In the genomic region with DNA sequence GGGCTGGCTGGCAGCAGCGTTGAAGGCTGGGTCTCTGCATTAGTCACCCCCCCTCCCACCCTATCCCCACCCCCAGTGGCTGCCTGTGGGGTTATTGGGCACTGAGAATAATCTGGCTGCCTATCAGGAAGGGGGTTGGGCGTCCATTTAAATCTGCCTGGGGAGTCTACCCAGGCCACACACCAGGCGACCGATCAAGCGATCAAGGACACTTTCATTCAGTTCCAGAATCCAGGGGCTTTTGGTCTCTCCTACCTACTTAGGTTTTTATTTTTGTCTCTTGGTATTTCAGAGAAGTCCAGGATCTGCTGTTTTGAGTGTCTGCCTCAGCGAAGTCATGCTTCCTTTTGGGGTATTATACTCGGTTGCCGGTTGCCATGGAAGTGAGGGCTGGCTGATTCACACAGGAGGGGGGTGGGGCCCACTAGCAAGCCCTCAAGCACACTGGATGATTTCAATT, we compare ENCODE assay signal across 8 mouse cellular contexts. TPM values are rescaled to one million over a fixed set of nuclear protein-coding genes. Genes with fewer than 3 reads are reported as not detected.
A peak's percentile ranks its signal among the peaks of the same experiment; 100 is the strongest.
DNase-seq lines count a peak whose midpoint lies in the region; ATAC-seq and TF ChIP-seq lines count a peak whose summit lies in the region.

No protein-coding gene starts in this region.

- H3K9ac ChIP-seq in lung, embryonic 16.5 days (ENCODE audit: low read length): no peak overlapping the region
- no peak overlapping the region for H3K9ac ChIP-seq in neural tube, embryonic 12.5 days
- no peak overlapping the region for H3K9ac ChIP-seq in intestine, postnatal 0 days (ENCODE audit: low read depth, low read length)

- no peaks in the 10 kb centered on the region for H3K27me3 ChIP-seq in lung, embryonic 16.5 days (ENCODE audit: control insufficient read depth, insufficient read depth, low read depth, low read length)
- no peaks in the 10 kb centered on the region for H3K27me3 ChIP-seq in neural tube, embryonic 12.5 days (replicated peaks)
- H3K27me3 ChIP-seq in intestine, postnatal 0 days (replicated peaks; ENCODE audit: control insufficient read depth, insufficient read depth, low read length): no peaks in the 10 kb centered on the region

- H3K4me2 ChIP-seq in lung, embryonic 16.5 days (ENCODE audit: low read depth, low read length): peak overlapping the region; percentile 24; the same call in 1 of the 2 replicates
- H3K4me2 ChIP-seq in neural tube, embryonic 12.5 days (replicated peaks): peak overlapping the region; percentile 51
- H3K4me2 ChIP-seq in intestine, postnatal 0 days (replicated peaks; ENCODE audit: low read depth): no peak overlapping the region

- WGBS in lung, embryonic 16.5 days: 21% methylated on average over 8 of the region's 8 CpGs
- WGBS in neural tube, embryonic 12.5 days: 2% methylated on average over 8 of the region's 8 CpGs
- 37% methylated on average over 8 of the region's 8 CpGs for WGBS in intestine, postnatal 0 days

- H3K4me3 ChIP-seq in lung, embryonic 16.5 days (ENCODE audit: low read length): no peak overlapping the region
- H3K4me3 ChIP-seq in left cerebral cortex, adult 2 months: no peak overlapping the region
- 0 out of 2 replicates have a peak overlapping the region, but pooled peaks have one; percentile 1 for H3K4me3 ChIP-seq in neural tube, embryonic 12.5 days
- no peak overlapping the region for H3K4me3 ChIP-seq in intestine, postnatal 0 days (ENCODE audit: low read depth, low read length)

- intact Hi-C loops in left cerebral cortex, adult 2 months (cut with DNase I): loop anchor here (5.0 kb wide), 2 partner anchors 251 to 301 kb away; partner anchors contain the start of gene Hivep1

- ATAC-seq in lung, embryonic 16.5 days (ENCODE audit: low read depth): peak; percentile 56; the same call in 1 of the 2 replicates
- ATAC-seq in neural tube, embryonic 12.5 days (ENCODE audit: low FRiP score, low read depth): peak; percentile 94
- ATAC-seq in erythroblast, adult 5-6 weeks (replicated peaks; ENCODE audit: low FRiP score, poor library complexity, severe bottlenecking): no peak
- ATAC-seq in intestine, postnatal 0 days: no peak

- DNase-seq in lung, postnatal 4 days: no peak
- DNase-seq in cerebellum, adult 9-10 months: peak; percentile 5
- DNase-seq in frontal cortex, adult 2 months (ENCODE audit: extremely low spot score in 1 of 2, low spot score in 1 of 2): peak; percentile 84 to 88
- peak; percentile 73 to 83 for DNase-seq in left cerebral cortex, adult 2 months (ENCODE audit: extremely low spot score in 1 of 2, low spot score in 2 of 2)

- H3K9me3 ChIP-seq in lung, embryonic 16.5 days (ENCODE audit: control insufficient read depth, low read length): no peaks in the 10 kb centered on the region
- H3K9me3 ChIP-seq in neural tube, embryonic 12.5 days: no peaks in the 10 kb centered on the region
- no peaks in the 10 kb centered on the region for H3K9me3 ChIP-seq in intestine, postnatal 0 days (ENCODE audit: control insufficient read depth)

- TF ChIP-seq CTCF in left cerebral cortex, adult 2 months (IDR thresholded peaks at IDR 0.05): no peak
- no peak for TF ChIP-seq CTCF in intestine, postnatal 0 days (IDR thresholded peaks at IDR 0.05; ENCODE audit: low read depth)

- no peak overlapping the region for H3K27ac ChIP-seq in lung, embryonic 16.5 days (ENCODE audit: low read length)
- H3K27ac ChIP-seq in left cerebral cortex, adult 2 months: peak overlapping the region; percentile 81
- no peak overlapping the region for H3K27ac ChIP-seq in neural tube, embryonic 12.5 days
- no peak overlapping the region for H3K27ac ChIP-seq in intestine, postnatal 0 days (ENCODE audit: low read depth, low read length)

- peaks cover 4% of the 10 kb centered on the region for H3K4me1 ChIP-seq in lung, embryonic 16.5 days (replicated peaks; ENCODE audit: control insufficient read depth, insufficient read depth, low read length)
- peaks cover 19% of the 10 kb centered on the region for H3K4me1 ChIP-seq in neural tube, embryonic 12.5 days
- no peaks in the 10 kb centered on the region for H3K4me1 ChIP-seq in intestine, postnatal 0 days (replicated peaks; ENCODE audit: control insufficient read depth, insufficient read depth, low read length)

- no peaks in the 10 kb centered on the region for H3K36me3 ChIP-seq in lung, embryonic 16.5 days (ENCODE audit: control insufficient read depth, insufficient read depth, low read length)
- no peaks in the 10 kb centered on the region for H3K36me3 ChIP-seq in neural tube, embryonic 12.5 days
- H3K36me3 ChIP-seq in intestine, postnatal 0 days (ENCODE audit: control insufficient read depth, insufficient read depth): no peaks in the 10 kb centered on the region; the same call in 1 of the 2 replicates

RNA-seq across cellular contexts. Expression of gene Adtrp, which starts 46.3 kb away (rescaled TPM):
- polyA plus RNA-seq in lung, embryonic 16.5 days (2015; fragmentation: Nextera tagmentation; extraction: Ambion mirVana): 0.39 TPM in 1 of 2 replicates, not detected in the other
- polyA plus RNA-seq in frontal cortex, adult 2 months (2012; rRNA removed): 0.32 and 0.40 TPM in 2 replicates
- total RNA-seq in left cerebral cortex, adult 2 months (2021): not detected
- polyA plus RNA-seq in neural tube, embryonic 12.5 days (2016; fragmentation: Nextera tagmentation; extraction: Ambion mirVana): 0.52 and 0.56 TPM in 2 replicates
- total RNA-seq in erythroblast, adult 5-6 weeks (2015; ENCODE audit: low replicate concordance): 2.1 and 11.9 TPM in 2 replicates
- total RNA-seq in erythroblast, adult 5-6 weeks (2017; ENCODE audit: low replicate concordance): 1.4 TPM in 1 of 2 replicates, not detected in the other
- 110 and 132 TPM in 2 replicates for polyA plus RNA-seq in intestine, postnatal 0 days (2015; fragmentation: Nextera tagmentation; extraction: Ambion mirVana)

Comparison
In these comparisons a context has a peak if more than half of its experiments do, and no peak if none do; other contexts are left out.
1. ATAC-seq: peak in lung, embryonic 16.5 days (single experiment) and neural tube, embryonic 12.5 days (single experiment); none in erythroblast, adult 5-6 weeks (single experiment) and intestine, postnatal 0 days (single experiment).
2. DNase-seq: peak in cerebellum, adult 9-10 months (single experiment), frontal cortex, adult 2 months (2 of 2) and left cerebral cortex, adult 2 months (2 of 2); none in lung, postnatal 4 days (0 of 2).
3. RNA of gene Adtrp, which starts 46.3 kb away (polyA plus RNA-seq): 110 to 132 TPM in intestine, postnatal 0 days; 0.52 to 0.56 TPM in neural tube, embryonic 12.5 days, 0.39 TPM in lung, embryonic 16.5 days and 0.32 to 0.40 TPM in frontal cortex, adult 2 months; every median in the first group is over 10 times any median in the second.